In genomic region chr16:4976180-4976579, GRCm38 (mm10) we compare ENCODE assay signal across 33 mouse cellular contexts. TPM values are rescaled to one million over a fixed set of nuclear protein-coding genes. Genes with fewer than 3 reads are reported as not detected.
DNase-seq lines count a peak whose midpoint lies in the region; ATAC-seq and TF ChIP-seq lines count a peak whose summit lies in the region.
"Had no signal": no experiment of that assay in that cellular context is flagged by ENCODE, and none has a peak within 500 bp of the region (broad histone marks: within the 10 kb centered on the region; RNA-seq: fewer than 3 reads in every experiment).

No protein-coding gene starts in this region.

- H3K4me1 ChIP-seq in cerebellum, adult 2 months (ENCODE audit: control insufficient read depth, insufficient read depth, low read length), result peaks cover 33% of the 10 kb centered on the region
- H3K4me1 ChIP-seq in lung, postnatal 0 days (ENCODE audit: insufficient read depth, low read depth, low read length), result no peaks in the 10 kb centered on the region
- H3K4me1 ChIP-seq: forebrain, embryonic 10.5 days; hindbrain, embryonic 13.5 days; limb, embryonic 13.5 days; neural tube, embryonic 12.5 days had no signal

- 8% methylated on average over 2 of the region's 2 CpGs for WGBS in cerebellum, adult 2 months
- WGBS in lung, postnatal 0 days, result 57% methylated on average over 2 of the region's 2 CpGs

- TF ChIP-seq CTCF in cerebellum, adult 2 months (IDR thresholded peaks at IDR 0.05; ENCODE audit: borderline replicate concordance, insufficient read depth, low read depth, low read length), result no peak
- TF ChIP-seq CTCF in lung, postnatal 0 days (IDR thresholded peaks at IDR 0.05), result no peak

- H3K4me3 ChIP-seq in cerebellum, adult 2 months (replicated peaks; ENCODE audit: insufficient read depth, low read depth, low read length), result no peak overlapping the region
- no peak overlapping the region for H3K4me3 ChIP-seq in lung, postnatal 0 days (ENCODE audit: low read depth, low read length)
- H3K4me3 ChIP-seq: forebrain, embryonic 10.5 days; gastrocnemius, adult 2 months; hindbrain, embryonic 13.5 days; limb, embryonic 13.5 days; liver, embryonic 12.5 days; megakaryocyte, embryonic 14.5 days; neural tube, embryonic 12.5 days had no signal

- H3K9ac ChIP-seq in lung, postnatal 0 days (replicated peaks; ENCODE audit: low read depth), result no peak overlapping the region
- H3K9ac ChIP-seq: hindbrain, embryonic 13.5 days; limb, embryonic 13.5 days; liver, embryonic 12.5 days; neural tube, embryonic 12.5 days had no signal

- no peak for ATAC-seq in lung, postnatal 0 days
- ATAC-seq: forebrain, embryonic 16.5 days; liver, embryonic 12.5 days; Patski had no signal

- TF ChIP-seq POLR2A in cerebellum, adult 2 months (IDR thresholded peaks at IDR 0.05; ENCODE audit: borderline replicate concordance, insufficient read depth, low read length), result no peak

- H3K9me3 ChIP-seq in lung, postnatal 0 days (ENCODE audit: low read length), result no peaks in the 10 kb centered on the region
- H3K9me3 ChIP-seq: forebrain, embryonic 10.5 days; G1E; hindbrain, embryonic 13.5 days; limb, embryonic 13.5 days; liver, embryonic 12.5 days; megakaryocyte, embryonic 14.5 days; neural tube, embryonic 12.5 days had no signal

- no peaks in the 10 kb centered on the region for H3K36me3 ChIP-seq in lung, postnatal 0 days (ENCODE audit: insufficient read depth, low read length)
- H3K36me3 ChIP-seq: forebrain, embryonic 10.5 days; G1E; limb, embryonic 13.5 days; liver, embryonic 12.5 days; neural tube, embryonic 12.5 days had no signal

- H3K27ac ChIP-seq in cerebellum, adult 2 months (ENCODE audit: insufficient read depth, low read length), result peak overlapping the region; percentile 19; the same call in 1 of the 2 replicates
- no peak overlapping the region for H3K27ac ChIP-seq in lung, postnatal 0 days (ENCODE audit: low read length)
- H3K27ac ChIP-seq: forebrain, embryonic 10.5 days; gastrocnemius, adult 2 months; hindbrain, embryonic 13.5 days; limb, embryonic 13.5 days; liver, embryonic 12.5 days; neural tube, embryonic 12.5 days had no signal

- no peaks in the 10 kb centered on the region for H3K27me3 ChIP-seq in cerebellum, adult 2 months (ENCODE audit: control insufficient read depth, insufficient read depth, low read length)
- H3K27me3 ChIP-seq in lung, postnatal 0 days (replicated peaks; ENCODE audit: insufficient read depth, low read length), result no peaks in the 10 kb centered on the region
- H3K27me3 ChIP-seq: CH12.LX; hindbrain, embryonic 13.5 days; limb, embryonic 13.5 days; neural tube, embryonic 12.5 days; Patski had no signal

- peak; percentile 27 for DNase-seq in layer of hippocampus, adult 11-12 months (ENCODE audit: low spot score)
- no peak for DNase-seq in layer of hippocampus, postnatal 10 days (ENCODE audit: low spot score in 2 of 2)
- peak; percentile 54 for DNase-seq in right cerebral cortex, adult 18-20 months
- no peak for DNase-seq in right cerebral cortex, postnatal 10 days (ENCODE audit: low spot score in 2 of 2)
- DNase-seq in cerebellum, adult 2 months, result peak; percentile 68 to 78
- peak; percentile 53 to 63 for DNase-seq in cerebellum, postnatal 36 days
- no peak for DNase-seq in adrenal gland, adult 8-10 months
- no peak for DNase-seq in lung, postnatal 0 days (ENCODE audit: low spot score)
- DNase-seq: adrenal gland, adult 2 months; B cell, adult 2 months; gastrocnemius, adult 2 months; heart, postnatal 36 days; kidney, adult 11 months; layer of hippocampus, postnatal 36 days; lung, adult 2 months; midbrain, embryonic 14.5 days; retina, postnatal 1 day had no signal

- H3K4me2 ChIP-seq in lung, postnatal 0 days (replicated peaks; ENCODE audit: low read depth, low read length), result no peak overlapping the region
- H3K4me2 ChIP-seq: hindbrain, embryonic 13.5 days; limb, embryonic 13.5 days; liver, embryonic 12.5 days; neural tube, embryonic 12.5 days had no signal

- no peak for TF ChIP-seq EP300 in lung, postnatal 0 days (IDR thresholded peaks at IDR 0.05)

RNA-seq across cellular contexts. Expression of gene Anks3, which starts 12.2 kb away (rescaled TPM):
- total RNA-seq in layer of hippocampus, postnatal 10 days (2021), result 10 to 100 TPM; 55.4 to 61.0 TPM
- 104 and 112 TPM in 2 replicates for polyA plus RNA-seq in cerebellum, adult 2 months (2012; rRNA removed)
- 10 to 100 TPM; 48.5 to 79.6 (median 58.6) TPM for total RNA-seq in adrenal gland, adult 8-10 months (2022)
- 41.0 and 43.4 TPM in 2 replicates for polyA plus RNA-seq in lung, postnatal 0 days (2015; fragmentation: Nextera tagmentation; extraction: Ambion mirVana)

RNA-seq across cellular contexts. Expression of gene Sept12, which starts 21.5 kb away (rescaled TPM):
- not detected for total RNA-seq in layer of hippocampus, postnatal 10 days (2021)
- polyA plus RNA-seq in cerebellum, adult 2 months (2012; rRNA removed), result not detected in 2 replicates
- total RNA-seq in adrenal gland, adult 8-10 months (2022), result not detected
- polyA plus RNA-seq in lung, postnatal 0 days (2015; fragmentation: Nextera tagmentation; extraction: Ambion mirVana), result 0.14 and 0.27 TPM in 2 replicates
- total RNA-seq: adrenal gland, adult 2 months; gastrocnemius, adult 2 months; gastrocnemius, postnatal 4 days; heart, adult 8-10 months; heart, postnatal 36 days; layer of hippocampus, postnatal 36 days had no signal
- polyA plus RNA-seq: adrenal gland, adult 2 months; embryonic facial prominence, embryonic 11.5 days; forebrain, embryonic 10.5 days; forebrain, embryonic 16.5 days; heart, embryonic 14.5 days; hindbrain, embryonic 13.5 days; kidney, embryonic 16.5 days; limb, embryonic 13.5 days; liver, embryonic 12.5 days; lung, adult 2 months; midbrain, embryonic 14.5 days; neural tube, embryonic 12.5 days; stomach, embryonic 16.5 days had no signal

RNA-seq across cellular contexts. Expression of gene Smim22, which starts 30.9 kb away (rescaled TPM):
- total RNA-seq in layer of hippocampus, postnatal 10 days (2021), result not detected
- polyA plus RNA-seq in cerebellum, adult 2 months (2012; rRNA removed), result 1.00 and 2.5 TPM in 2 replicates
- not detected for total RNA-seq in adrenal gland, adult 8-10 months (2022)
- 57.5 and 59.4 TPM in 2 replicates for polyA plus RNA-seq in lung, postnatal 0 days (2015; fragmentation: Nextera tagmentation; extraction: Ambion mirVana)
- total RNA-seq: adrenal gland, adult 2 months; CH12.LX; G1E; gastrocnemius, adult 2 months; gastrocnemius, postnatal 4 days; heart, adult 8-10 months; heart, postnatal 36 days; layer of hippocampus, postnatal 36 days had no signal
- polyA plus RNA-seq: G1E; midbrain, embryonic 14.5 days; neural tube, embryonic 12.5 days; Patski had no signal

RNA-seq across cellular contexts. Expression of gene Rogdi, which starts 37.2 kb away (rescaled TPM):
- total RNA-seq in layer of hippocampus, postnatal 10 days (2021), result 100 to 1,000 TPM; 202 to 206 TPM
- 274 and 294 TPM in 2 replicates for polyA plus RNA-seq in cerebellum, adult 2 months (2012; rRNA removed)
- total RNA-seq in adrenal gland, adult 8-10 months (2022), result 10 to 100 TPM; 24.3 to 50.0 (median 36.7) TPM
- polyA plus RNA-seq in lung, postnatal 0 days (2015; fragmentation: Nextera tagmentation; extraction: Ambion mirVana), result 58.9 and 60.4 TPM in 2 replicates

RNA-seq across cellular contexts. Expression of gene Nudt16l1, which starts 37.6 kb away (rescaled TPM):
- total RNA-seq in layer of hippocampus, postnatal 10 days (2021), result 10 to 100 TPM; 67.0 to 76.3 TPM
- 102 and 104 TPM in 2 replicates for polyA plus RNA-seq in cerebellum, adult 2 months (2012; rRNA removed)
- 10 to 100 TPM; 75.9 to 85.5 (median 78.3) TPM for total RNA-seq in adrenal gland, adult 8-10 months (2022)
- 87.6 and 92.0 TPM in 2 replicates for polyA plus RNA-seq in lung, postnatal 0 days (2015; fragmentation: Nextera tagmentation; extraction: Ambion mirVana)

Comparison
In these comparisons a context has a peak if more than half of its experiments do, and no peak if none do; other contexts are left out.
1. DNase-seq: peak in layer of hippocampus, adult 11-12 months (single experiment), right cerebral cortex, adult 18-20 months (single experiment), cerebellum, adult 2 months (2 of 2) and cerebellum, postnatal 36 days (2 of 2); none in layer of hippocampus, postnatal 10 days (0 of 2), right cerebral cortex, postnatal 10 days (0 of 2), adrenal gland, adult 8-10 months (single experiment) and lung, postnatal 0 days (single experiment).